Mouse (Mus musculus) left cerebral cortex, adult 8-10 months (tissue): ENCODE results near the gene Snca. TPM values are rescaled to one million over a fixed set of nuclear protein-coding genes. Genes with fewer than 3 reads are reported as not detected.
"Not testable (repeated sequence)": the region's sequence is repeated elsewhere in the genome, so short reads cannot be mapped to it uniquely, and the experiment has no call there.

ENCODE experiments used
- DNase-seq, 2 experiments: peaks; one replicate each; pipeline ENCODE4 v3.0.0; 2022; ENCODE audit warnings: low spot score in 2 of 2
- total RNA-seq, 4 experiments: library from RNA; stranded (reverse); gene quantifications; 2 replicates each; pipeline ENCODE4 v1.2.4; 2022

Snca gene
- total RNA-seq, 4 experiments from 2014 or later, result 290 to 300 (median 294) TPM

DNA sequence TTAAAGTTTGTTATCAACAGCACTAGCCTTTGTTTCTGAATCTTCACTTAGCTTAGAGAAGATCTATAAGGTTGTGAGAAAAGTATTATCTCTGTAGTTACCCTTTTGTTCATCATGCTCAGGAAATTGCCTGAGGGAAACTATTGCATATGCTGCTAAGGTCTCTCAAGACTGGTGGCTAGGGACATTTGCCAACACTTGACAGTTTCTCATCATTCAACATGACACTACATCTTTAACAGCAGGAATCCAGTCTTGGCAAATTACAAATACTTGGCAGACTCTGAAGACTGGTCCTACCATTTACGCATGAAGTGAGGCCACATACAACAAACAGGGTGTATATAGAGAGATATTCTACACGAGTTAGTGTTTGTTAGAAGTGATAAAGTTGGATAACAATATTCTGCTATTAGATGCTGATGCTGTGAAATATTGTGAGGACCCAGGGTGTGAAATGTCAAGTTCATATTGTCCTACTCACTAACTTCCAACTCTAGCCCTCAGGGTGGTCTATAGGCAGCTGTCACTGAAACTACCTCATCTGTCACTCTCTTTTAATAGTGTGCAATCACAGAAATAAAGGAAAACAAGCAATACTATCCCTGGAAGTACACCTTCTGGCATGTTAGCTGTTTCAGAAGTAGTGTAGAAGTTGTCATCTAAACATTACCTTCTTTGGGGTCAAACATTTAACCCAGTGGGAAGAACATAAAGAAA lies 105.4 kb downstream of the Snca start:
- DNase-seq, result no peak

GRCm38 (mm10) chr6:60717566-60717965 lies 112.1 kb downstream of the Snca start:
- DNase-seq, result peak in 1 of 2 experiments; percentile 45

- DNase-seq, result no peak
Measured at GRCm38 (mm10) chr6:60709997-60710471, 119.6 kb downstream of the Snca start.

DNA sequence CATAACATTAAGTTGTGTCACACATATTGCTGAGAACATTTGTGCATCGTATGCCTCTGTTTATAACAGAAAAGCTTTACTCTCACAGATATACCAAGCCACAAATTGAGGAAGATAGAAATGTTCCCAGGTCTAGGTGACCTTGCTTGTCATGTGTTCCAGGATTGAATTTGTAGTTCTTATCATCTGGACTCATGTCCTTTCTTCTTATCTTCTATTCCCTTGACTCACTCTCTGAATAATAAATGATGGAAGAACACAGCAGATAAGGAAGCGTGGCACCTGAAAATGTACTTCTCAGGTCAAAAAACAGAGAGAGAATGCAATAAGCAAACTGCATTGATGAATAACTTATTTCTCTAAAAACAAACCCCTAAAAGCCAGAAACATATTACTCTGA lies 131.6 kb downstream of the Snca start:
- DNase-seq, result no peak

- DNase-seq, result not testable (repeated sequence)
Measured at GRCm38 (mm10) chr6:60687048-60687447, 142.6 kb downstream of the Snca start.

DNA sequence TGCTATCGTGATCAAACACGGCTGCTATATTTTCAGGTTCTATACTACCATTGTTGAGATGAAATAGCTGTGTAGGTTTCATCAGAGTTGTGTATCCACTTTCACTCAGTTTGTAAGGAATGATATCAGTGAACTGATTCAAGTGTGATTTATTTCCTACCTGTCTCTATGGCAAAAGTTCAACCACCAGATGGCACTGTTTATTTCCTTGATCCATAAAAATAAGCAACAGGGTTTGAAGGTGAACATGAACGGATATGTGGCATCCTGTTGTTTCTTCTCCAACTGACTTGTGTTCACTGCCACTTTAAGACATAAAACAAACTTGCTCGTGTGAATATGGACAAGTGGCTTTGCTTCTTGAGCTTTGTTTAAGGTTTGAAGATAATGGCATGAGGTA lies 147.4 kb downstream of the Snca start:
- no peak for DNase-seq

Other genes with a start within 250 kb of the Snca start
- gene Mmrn1, start 95.1 kb upstream of the Snca start, total RNA-seq, result not detected